Mouse (Mus musculus) bone marrow macrophage, adult 2 months (primary cell): ENCODE results near the gene Fn3krp. TPM values are rescaled to one million over a fixed set of nuclear protein-coding genes. Genes with fewer than 3 reads are reported as not detected.
A peak's percentile ranks its signal among the peaks of the same experiment; 100 is the strongest.

ENCODE experiments used
- H3K27ac ChIP-seq: 2 replicates; pipeline ENCODE4 v1.5.1; 2012; ENCODE audit warnings: low read depth, low read length; ENCODE audit not compliant: insufficient read depth
- H3K4me1 ChIP-seq: 2 replicates; pipeline ENCODE4 v1.6.1; 2012; ENCODE audit warnings: low read length; ENCODE audit not compliant: control insufficient read depth, insufficient read depth
- H3K4me3 ChIP-seq: 2 replicates; pipeline ENCODE4 v1.5.1; 2012; ENCODE audit warnings: mild to moderate bottlenecking, low read length, moderate library complexity; ENCODE audit not compliant: insufficient read depth
- CTCF ChIP-seq: IDR thresholded peaks from 2 replicates; pipeline ENCODE4 v1.5.1; 2012; ENCODE audit warnings: low read depth, mild to moderate bottlenecking, low read length, moderate library complexity
- POLR2A ChIP-seq: IDR thresholded peaks from 2 replicates; pipeline ENCODE4 v1.6.1; 2012; ENCODE audit warnings: mild to moderate bottlenecking, low read depth, low read length, borderline replicate concordance
- polyA plus RNA-seq: library from polyadenylated mRNA; stranded (reverse); fragments of >200 nt; gene quantifications from 2 replicates; pipeline ENCODE4 v1.2.4, GENCODE M21; 2012; ENCODE audit not compliant: missing spikeins, insufficient read depth, insufficient read length

Fn3krp gene
- polyA plus RNA-seq, 1 experiment = 10.4 TPM

DNA sequence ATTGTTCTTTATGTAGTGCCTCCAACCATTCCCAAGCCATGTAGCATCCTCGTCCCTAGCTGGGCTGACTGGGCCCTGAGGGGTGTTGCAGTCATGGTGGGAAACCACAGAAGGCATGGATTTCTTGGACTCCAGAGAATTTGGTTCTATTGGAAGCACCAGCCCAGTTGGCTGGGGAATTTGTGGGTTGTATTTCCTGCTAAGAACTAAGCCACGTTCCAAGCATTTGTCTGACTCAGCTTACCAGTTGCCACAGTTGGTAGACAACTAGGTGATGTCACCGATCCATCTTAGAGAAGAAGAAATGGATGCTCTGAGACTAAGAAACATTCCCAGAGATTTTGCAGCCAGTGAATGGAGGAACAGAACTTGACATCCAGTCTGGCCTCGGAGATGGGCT is 20.5 kb downstream of the Fn3krp start:
- no peak overlapping the region for H3K4me3 ChIP-seq
- no peak overlapping the region for H3K27ac ChIP-seq
- H3K4me1 ChIP-seq = peaks cover 6% of the 10 kb centered on the region
- no peak for TF ChIP-seq POLR2A
- no peak for TF ChIP-seq CTCF

DNA sequence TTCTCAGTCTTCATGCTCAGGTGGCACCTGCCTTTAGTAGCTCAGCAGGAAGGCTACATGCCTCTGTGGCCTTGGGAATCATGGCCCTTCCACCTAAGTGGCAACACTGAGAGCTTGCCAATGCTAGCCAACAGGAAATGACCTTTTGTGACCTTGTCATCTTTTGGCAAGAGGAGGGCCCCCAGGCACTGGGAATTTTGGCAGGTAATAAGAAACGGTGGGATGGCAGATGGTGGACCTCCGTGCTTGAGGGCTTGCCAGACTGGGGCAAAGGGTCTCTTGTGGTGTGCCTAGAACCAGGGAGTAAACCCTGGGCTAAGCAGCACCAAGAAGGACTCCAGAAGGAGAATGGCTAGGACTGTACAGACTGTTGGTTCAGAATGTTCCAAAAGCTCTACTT is 20.9 kb downstream of the Fn3krp start:
- H3K4me3 ChIP-seq = no peak overlapping the region
- H3K4me1 ChIP-seq = peaks cover 6% of the 10 kb centered on the region
- no peak for TF ChIP-seq POLR2A
- no peak for TF ChIP-seq CTCF
- no peak overlapping the region for H3K27ac ChIP-seq

DNA sequence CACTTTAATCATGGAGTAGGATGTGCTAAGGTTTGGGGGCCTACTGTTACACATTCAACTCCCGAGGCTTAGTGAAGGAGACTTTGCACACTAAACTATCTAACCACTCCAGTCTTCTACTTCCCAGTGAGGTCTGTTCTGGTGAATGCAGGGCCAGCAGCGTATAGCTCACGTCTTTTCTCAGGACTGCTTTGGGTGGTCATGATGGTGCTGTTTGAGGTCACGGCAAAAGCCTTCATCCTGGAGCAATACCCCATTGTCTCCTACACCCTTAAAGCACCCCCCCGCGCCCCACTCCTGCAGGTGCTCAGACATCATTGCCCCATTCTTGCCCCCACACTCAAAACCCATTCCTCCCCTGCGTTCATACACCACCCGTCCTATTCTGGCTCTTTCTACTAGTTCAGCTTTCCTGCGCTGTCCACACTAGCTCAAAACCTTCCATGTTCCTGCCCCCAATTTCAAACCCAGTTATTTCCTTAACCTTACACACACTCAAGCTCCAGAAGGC is 30.1 kb downstream of the Fn3krp start:
- Histone ChIP-seq H3K4me3 (peak overlapping the region; percentile 97), H3K4me1 (peaks cover 16% of the 10 kb centered on the region), H3K27ac (no peak overlapping the region)
- no peak for TF ChIP-seq POLR2A
- TF ChIP-seq CTCF = no peak

DNA sequence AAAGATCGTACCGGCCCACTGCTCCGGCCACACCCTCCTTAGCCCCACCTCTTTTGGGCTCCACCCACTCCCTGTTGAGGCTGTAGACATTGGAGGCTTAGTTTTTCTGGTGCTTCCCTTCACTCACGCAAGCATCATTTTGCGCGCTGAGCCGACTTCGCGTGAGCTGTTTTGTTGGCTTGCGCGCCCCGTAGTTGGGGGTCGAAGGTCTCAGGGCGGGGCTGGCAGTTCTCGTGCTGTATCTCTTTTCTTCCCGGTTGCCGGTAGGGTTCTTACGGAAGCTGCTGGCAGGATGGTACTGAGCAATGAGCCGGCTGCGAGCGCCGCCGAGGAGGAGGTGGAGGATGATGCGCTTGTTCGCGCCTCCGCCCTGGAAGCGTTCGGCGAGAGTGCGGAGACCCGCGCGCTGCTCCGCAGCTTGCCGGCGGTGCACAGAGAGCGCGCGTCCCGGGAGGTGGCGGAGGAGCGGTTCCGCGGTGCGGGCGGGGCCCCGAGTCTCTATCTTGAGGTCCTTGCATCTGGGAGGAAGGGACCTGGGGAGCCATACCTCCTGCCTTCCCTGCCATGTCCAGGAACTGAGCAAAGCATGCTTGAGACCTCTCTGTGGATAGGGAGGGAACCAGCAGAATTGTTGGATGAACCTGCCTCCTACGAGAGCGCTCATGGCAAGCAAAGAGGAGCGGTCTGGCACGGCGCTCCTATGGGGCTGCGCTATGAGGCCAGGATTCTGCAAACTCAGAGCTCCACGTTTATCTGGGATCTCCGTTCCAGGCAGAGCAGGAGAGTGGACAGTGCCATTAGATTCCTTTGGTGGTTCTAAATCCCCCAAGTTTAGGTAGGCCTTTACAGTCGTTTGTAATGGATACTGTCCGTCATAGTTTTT is 30.8 kb downstream of the Fn3krp start, which contains the start of gene Tbcd:
Gene Tbcd, plus strand, starts transcription at position 197 of the 883 bp plus-strand sequence.
- Histone ChIP-seq H3K27ac (no peak within 1 kb of the TSS), H3K4me1 (peaks cover 13% of the 10 kb centered on the region), H3K4me3 (peak within 1 kb of the TSS; percentile 97)
- TF ChIP-seq POLR2A = no peak
- no peak for TF ChIP-seq CTCF

DNA sequence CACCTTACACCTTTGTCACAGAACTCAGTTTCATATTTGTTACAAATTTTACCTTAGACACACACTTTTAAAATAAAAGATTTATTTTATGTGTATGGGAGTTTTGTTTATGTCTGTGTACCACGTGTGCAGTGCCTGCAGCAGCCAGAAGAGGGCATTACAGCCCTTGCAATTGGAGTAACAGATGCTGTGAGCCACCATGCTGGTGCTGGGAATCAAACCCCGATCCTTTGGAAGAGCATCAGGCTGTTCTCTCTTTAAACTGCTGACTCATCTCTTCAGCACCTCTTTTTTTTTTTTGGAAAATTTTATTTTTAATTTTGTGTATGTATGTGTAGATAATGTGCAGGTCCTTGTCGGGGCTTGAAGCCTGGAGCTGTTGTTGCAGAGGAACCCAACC is 36.7 kb downstream of the Fn3krp start:
- TF ChIP-seq POLR2A (no peak), CTCF (peak; percentile 11; the same call in 1 of the 2 replicates)
- Histone ChIP-seq H3K27ac (no peak overlapping the region), H3K4me3 (no peak overlapping the region), H3K4me1 (peaks cover 4% of the 10 kb centered on the region)

DNA sequence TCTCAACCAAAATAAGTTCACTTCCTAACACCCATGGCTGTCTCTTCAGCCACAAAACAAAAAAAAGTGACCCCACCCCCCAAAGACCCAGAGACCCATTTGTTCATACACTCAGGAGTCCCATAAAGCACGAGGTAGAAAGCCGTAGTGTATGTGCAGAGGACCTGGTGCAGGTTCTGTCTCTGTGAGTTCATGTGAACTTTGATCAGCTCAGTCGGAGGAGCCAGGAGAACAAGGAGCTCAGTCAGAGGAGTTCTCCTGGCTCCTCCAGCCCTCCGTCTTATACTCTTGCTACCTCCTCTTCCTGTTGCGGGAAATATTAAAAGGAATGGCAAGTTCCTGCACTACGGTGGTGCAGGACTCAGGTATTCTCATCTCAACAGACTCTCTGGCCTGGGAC is 46.2 kb downstream of the Fn3krp start:
- no peak overlapping the region for H3K4me3 ChIP-seq
- no peak overlapping the region for H3K27ac ChIP-seq
- peaks cover 9% of the 10 kb centered on the region for H3K4me1 ChIP-seq
- no peak for TF ChIP-seq POLR2A
- TF ChIP-seq CTCF = no peak

DNA sequence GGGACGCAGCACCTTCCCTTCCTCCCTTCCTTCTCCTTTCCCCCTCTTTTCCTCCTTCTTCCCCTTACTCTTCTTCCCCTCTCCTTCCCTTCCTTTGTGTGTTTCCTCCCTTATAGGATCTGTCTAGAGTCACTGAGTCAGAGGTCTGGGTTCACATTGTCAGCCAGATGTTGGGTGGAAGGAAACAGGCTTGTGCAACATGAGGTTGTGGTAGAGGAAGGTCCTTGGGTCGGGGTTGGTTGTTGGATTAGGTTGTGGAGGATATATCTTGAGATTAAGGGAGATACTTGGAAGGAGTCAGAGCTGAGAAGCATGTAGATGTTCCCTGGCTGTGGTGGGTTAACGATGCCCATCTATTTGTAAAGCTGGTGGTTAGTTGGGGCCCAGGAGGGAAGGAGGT is 53.6 kb downstream of the Fn3krp start:
- TF ChIP-seq CTCF (no peak), POLR2A (no peak)
- Histone ChIP-seq H3K27ac (peak overlapping the region; percentile 17; the same call in 1 of the 2 replicates), H3K4me1 (peaks cover 29% of the 10 kb centered on the region), H3K4me3 (no peak overlapping the region)

DNA sequence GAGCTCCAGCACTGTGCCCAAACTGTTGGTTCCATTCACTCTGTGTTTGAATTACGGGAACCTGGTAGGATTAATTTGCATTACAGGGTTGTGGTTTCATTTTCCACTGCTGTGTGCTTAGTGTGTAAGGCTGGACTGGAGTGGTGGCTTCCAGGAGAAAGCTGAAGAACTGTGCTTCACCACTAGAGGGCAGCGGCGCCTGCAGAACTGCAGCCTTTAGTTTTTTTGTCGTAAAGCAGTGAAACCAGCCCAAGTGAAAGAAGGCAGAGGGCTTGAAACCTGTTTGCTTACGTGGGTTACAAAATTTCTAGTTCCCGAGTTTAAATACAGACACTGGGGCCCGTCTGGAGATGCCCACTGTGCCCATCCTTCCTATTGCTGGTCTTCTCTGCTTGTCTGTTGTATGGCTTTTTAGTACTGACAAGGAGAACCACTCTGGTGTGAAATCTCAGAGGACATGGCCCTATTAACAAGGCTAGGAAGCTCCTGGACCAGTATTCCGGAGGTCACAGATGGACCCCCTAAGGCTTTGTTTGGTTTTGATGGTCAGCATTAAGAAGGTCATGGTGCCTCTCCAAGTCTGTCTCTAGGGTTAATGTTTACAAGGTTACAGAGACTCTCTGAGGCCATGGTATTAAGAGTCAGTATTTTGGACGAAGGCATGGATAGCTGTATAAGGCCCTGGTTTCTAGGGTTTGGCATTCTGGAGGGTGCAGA is 54.7 kb downstream of the Fn3krp start:
- peaks cover 25% of the 10 kb centered on the region for H3K4me1 ChIP-seq
- H3K4me3 ChIP-seq = no peak overlapping the region
- TF ChIP-seq CTCF (peak; percentile 87), POLR2A (no peak)
- no peak overlapping the region for H3K27ac ChIP-seq

DNA sequence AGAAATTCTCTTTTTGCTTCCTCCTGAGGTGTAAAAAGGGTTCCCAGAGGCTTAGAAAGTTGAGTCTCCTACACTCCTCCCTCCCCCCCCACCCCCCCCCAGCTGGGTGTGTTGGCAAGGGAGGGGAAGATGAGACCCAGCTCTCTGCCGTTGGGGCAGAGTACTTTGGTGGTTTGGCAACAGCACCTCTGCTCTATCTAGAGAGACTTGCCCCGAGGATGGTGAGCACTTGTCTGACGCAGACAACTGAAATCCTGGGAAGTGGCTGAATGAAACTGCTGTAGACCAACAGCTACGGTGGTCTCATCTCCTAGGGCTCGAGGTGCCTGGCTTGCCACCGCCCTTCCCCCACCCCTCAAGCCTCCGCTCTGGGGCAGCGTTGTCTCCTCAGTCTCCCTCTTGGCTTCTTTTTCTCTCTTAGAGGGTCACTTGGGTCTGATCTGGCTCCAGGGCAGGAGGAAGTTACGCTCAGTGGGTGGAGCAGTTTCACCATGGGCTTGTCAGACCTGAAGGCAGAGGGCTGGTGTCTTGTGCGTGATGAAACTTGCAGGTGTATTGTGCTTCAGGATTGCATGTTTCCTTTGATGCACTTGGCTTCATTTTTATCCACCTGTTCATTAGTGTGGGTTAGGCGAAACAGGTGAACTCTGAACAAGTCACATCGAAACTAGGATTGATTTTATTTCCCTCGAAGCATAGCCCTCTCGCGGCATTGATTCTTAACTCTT is 58.4 kb downstream of the Fn3krp start:
- no peak overlapping the region for H3K4me3 ChIP-seq
- no peak for TF ChIP-seq POLR2A
- no peak for TF ChIP-seq CTCF
- H3K27ac ChIP-seq = no peak overlapping the region
- H3K4me1 ChIP-seq = peaks cover 10% of the 10 kb centered on the region

Other genes starting within 250 kb of the Fn3krp start
- gene Hexdc, start 217.0 kb upstream of the Fn3krp start, polyA plus RNA-seq = 5.0 and 9.6 TPM in 2 replicates
- 12.7 and 17.1 TPM in 2 replicates for gene Ogfod3, start 216.7 kb upstream of the Fn3krp start, polyA plus RNA-seq
- gene Cybc1, start 192.1 kb upstream of the Fn3krp start, polyA plus RNA-seq = 67.2 and 67.9 TPM in 2 replicates
- 19.4 and 20.8 TPM in 2 replicates for gene Narf, start 184.1 kb upstream of the Fn3krp start, polyA plus RNA-seq
- 12.8 and 15.5 TPM in 2 replicates for gene Foxk2, start 161.4 kb upstream of the Fn3krp start, polyA plus RNA-seq
- gene Wdr45b, start 67.0 kb upstream of the Fn3krp start, polyA plus RNA-seq = 50.5 and 52.2 TPM in 2 replicates
- not detected in 2 replicates for gene Rab40b, start 33.1 kb upstream of the Fn3krp start, polyA plus RNA-seq
- gene Fn3k, start 13.5 kb downstream of the Fn3krp start, polyA plus RNA-seq = 0.46 and 0.73 TPM in 2 replicates
- 25.2 and 27.4 TPM in 2 replicates for gene Tbcd, start 30.5 kb downstream of the Fn3krp start, polyA plus RNA-seq
- gene Zfp750, start 97.9 kb downstream of the Fn3krp start, polyA plus RNA-seq = not detected in 2 replicates